In the genomic region with DNA sequence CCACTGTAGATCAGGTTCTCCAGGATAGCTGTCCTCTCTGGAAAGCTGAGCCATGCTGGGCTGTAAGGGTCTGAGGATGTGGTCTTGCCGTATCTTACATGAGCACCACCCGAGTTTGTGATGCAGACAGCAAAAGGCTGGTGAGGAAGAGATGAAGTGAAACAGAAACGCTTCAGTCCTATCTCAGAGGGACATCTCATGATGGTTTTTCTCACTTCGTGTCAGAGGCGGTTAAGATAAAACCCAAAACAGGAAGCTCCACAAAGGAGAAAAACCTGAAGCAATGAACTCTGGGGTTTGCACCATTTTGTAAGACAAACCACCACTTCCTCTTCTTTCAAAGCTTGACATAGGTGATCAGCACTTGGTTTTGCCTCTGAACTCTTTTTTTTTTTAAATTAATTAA, we compare ENCODE assay signal across 12 mouse cellular contexts. TPM values are rescaled to one million over a fixed set of nuclear protein-coding genes. Genes with fewer than 3 reads are reported as not detected.
DNase-seq lines count a peak whose midpoint lies in the region; ATAC-seq and TF ChIP-seq lines count a peak whose summit lies in the region.
"Had no signal": no experiment of that assay in that cellular context is flagged by ENCODE, and none has a peak within 500 bp of the region (broad histone marks: within the 10 kb centered on the region; RNA-seq: fewer than 3 reads in every experiment).

No protein-coding gene starts in this region.

- H3K27ac ChIP-seq in liver, postnatal 0 days (ENCODE audit: low read depth) = peak overlapping the region; percentile 89
- no peak overlapping the region for H3K27ac ChIP-seq in kidney, embryonic 14.5 days (ENCODE audit: low read depth, low read length)
- H3K27ac ChIP-seq: forebrain, embryonic 10.5 days; heart, embryonic 13.5 days had no signal

- WGBS in liver, postnatal 0 days (ENCODE audit: insufficient replicate concordance) = 28% methylated on average over 5 of the region's 5 CpGs
- WGBS in kidney, embryonic 14.5 days = 87% methylated on average over 5 of the region's 5 CpGs

- peak overlapping the region; percentile 52 for H3K4me2 ChIP-seq in liver, postnatal 0 days (ENCODE audit: low read depth, low read length)
- no peak overlapping the region for H3K4me2 ChIP-seq in kidney, embryonic 14.5 days (replicated peaks; ENCODE audit: low read depth, low read length)
- H3K4me2 ChIP-seq: heart, embryonic 13.5 days; lung, embryonic 14.5 days had no signal

- no peaks in the 10 kb centered on the region for H3K27me3 ChIP-seq in liver, postnatal 0 days (ENCODE audit: insufficient read depth, low read length)
- no peaks in the 10 kb centered on the region for H3K27me3 ChIP-seq in kidney, embryonic 14.5 days (ENCODE audit: control insufficient read depth, insufficient read depth, low read length)
- H3K27me3 ChIP-seq: heart, embryonic 13.5 days had no signal

- no peak for DNase-seq in liver, postnatal 0 days
- DNase-seq in spleen, postnatal 36 days (ENCODE audit: low spot score in 2 of 2) = peak; percentile 83 to 89
- no peak for DNase-seq in layer of hippocampus, postnatal 36 days
- DNase-seq in embryo, embryonic 10.5 days (ENCODE audit: low spot score) = no peak
- DNase-seq: cerebellum, postnatal 25 days; kidney, postnatal 25 days; lung, embryonic 14.5 days had no signal

- H3K9ac ChIP-seq in liver, postnatal 0 days (replicated peaks) = no peak overlapping the region
- no peak overlapping the region for H3K9ac ChIP-seq in kidney, embryonic 14.5 days (ENCODE audit: low read depth, low read length)
- H3K9ac ChIP-seq: heart, embryonic 13.5 days; lung, embryonic 14.5 days had no signal

- H3K36me3 ChIP-seq in liver, postnatal 0 days (replicated peaks; ENCODE audit: insufficient read depth, low read length) = no peaks in the 10 kb centered on the region
- no peaks in the 10 kb centered on the region for H3K36me3 ChIP-seq in kidney, embryonic 14.5 days (ENCODE audit: control insufficient read depth, insufficient read depth, low read length)
- H3K36me3 ChIP-seq: forebrain, embryonic 10.5 days; heart, embryonic 13.5 days had no signal

- no peaks in the 10 kb centered on the region for H3K9me3 ChIP-seq in liver, postnatal 0 days (ENCODE audit: low read length)
- H3K9me3 ChIP-seq in kidney, embryonic 14.5 days (ENCODE audit: control insufficient read depth, low read length) = no peaks in the 10 kb centered on the region
- H3K9me3 ChIP-seq: forebrain, embryonic 10.5 days; heart, embryonic 13.5 days had no signal

- H3K4me1 ChIP-seq in liver, postnatal 0 days (ENCODE audit: insufficient read depth) = peaks cover 10% of the 10 kb centered on the region
- no peaks in the 10 kb centered on the region for H3K4me1 ChIP-seq in kidney, embryonic 14.5 days (ENCODE audit: control insufficient read depth, insufficient read depth, low read length)
- H3K4me1 ChIP-seq: forebrain, embryonic 10.5 days had no signal

- 0 out of 2 replicates have a peak overlapping the region, but pooled peaks have one; percentile 3 for H3K4me3 ChIP-seq in liver, postnatal 0 days (ENCODE audit: low read depth, low read length)
- H3K4me3 ChIP-seq in kidney, embryonic 14.5 days (ENCODE audit: low read length) = no peak overlapping the region
- H3K4me3 ChIP-seq: forebrain, embryonic 10.5 days; heart, embryonic 13.5 days had no signal

- no peak for TF ChIP-seq CTCF in liver, postnatal 0 days (IDR thresholded peaks at IDR 0.05; ENCODE audit: low read depth)

- peak; percentile 90 for ATAC-seq in CD4-positive, CD25-positive, alpha-beta regulatory T cell, adult 4 months
- ATAC-seq in activated CD4-positive, CD25-positive, alpha-beta regulatory T cell, adult 4 months = peak; percentile 92
- ATAC-seq in liver, postnatal 0 days = peak; percentile 64
- no peak for ATAC-seq in kidney, embryonic 14.5 days (ENCODE audit: low FRiP score, low TSS enrichment)

- TF ChIP-seq EP300 in liver, postnatal 0 days (IDR thresholded peaks at IDR 0.05; ENCODE audit: low read depth) = peak; percentile 53; the same call in 1 of the 2 replicates

RNA-seq across cellular contexts. Expression of gene Ccdc146, which starts 13.2 kb away (rescaled TPM):
- under 1 TPM; 0.29 to 0.74 TPM for polyA plus RNA-seq in CD4-positive, CD25-positive, alpha-beta regulatory T cell, adult 4 months (2017; shearing (Covaris generic))
- under 1 TPM; 0.60 to 0.61 TPM for polyA plus RNA-seq in activated CD4-positive, CD25-positive, alpha-beta regulatory T cell, adult 4 months (2017; shearing (Covaris generic))
- polyA plus RNA-seq in liver, postnatal 0 days (2015; fragmentation: Nextera tagmentation; extraction: Ambion mirVana) = 0.06 and 0.09 TPM in 2 replicates
- under 1 TPM; 0.15 to 0.51 TPM for total RNA-seq in layer of hippocampus, postnatal 36 days (2021)
- polyA plus RNA-seq in kidney, embryonic 14.5 days (2014; fragmentation: Nextera tagmentation; extraction: Ambion mirVana) = 0.14 TPM in 1 of 2 replicates, not detected in the other
- polyA plus RNA-seq: forebrain, embryonic 10.5 days had no signal

RNA-seq across cellular contexts. Expression of gene Fam185a, which starts 13.5 kb away (rescaled TPM):
- polyA plus RNA-seq in CD4-positive, CD25-positive, alpha-beta regulatory T cell, adult 4 months (2017; shearing (Covaris generic)) = 1 to 10 TPM; 2.2 to 2.7 TPM
- 1 to 10 TPM; 2.4 to 2.6 TPM for polyA plus RNA-seq in activated CD4-positive, CD25-positive, alpha-beta regulatory T cell, adult 4 months (2017; shearing (Covaris generic))
- 2.7 and 3.0 TPM in 2 replicates for polyA plus RNA-seq in liver, postnatal 0 days (2015; fragmentation: Nextera tagmentation; extraction: Ambion mirVana)
- total RNA-seq in layer of hippocampus, postnatal 36 days (2021) = 10 to 100 TPM; 12.3 to 13.2 TPM
- polyA plus RNA-seq in kidney, embryonic 14.5 days (2014; fragmentation: Nextera tagmentation; extraction: Ambion mirVana) = 5.8 and 7.4 TPM in 2 replicates

RNA-seq across cellular contexts. Expression of gene Fgl2, which starts 38.8 kb away (rescaled TPM):
- polyA plus RNA-seq in CD4-positive, CD25-positive, alpha-beta regulatory T cell, adult 4 months (2017; shearing (Covaris generic)) = 10 to 100 TPM; 20.6 to 22.3 TPM
- polyA plus RNA-seq in activated CD4-positive, CD25-positive, alpha-beta regulatory T cell, adult 4 months (2017; shearing (Covaris generic)) = 10 to 100 TPM; 27.5 to 28.0 TPM
- polyA plus RNA-seq in liver, postnatal 0 days (2015; fragmentation: Nextera tagmentation; extraction: Ambion mirVana) = 3.2 and 3.5 TPM in 2 replicates
- total RNA-seq in layer of hippocampus, postnatal 36 days (2021) = 1 to 10 TPM; 1.7 to 1.9 TPM
- 0.87 and 0.94 TPM in 2 replicates for polyA plus RNA-seq in kidney, embryonic 14.5 days (2014; fragmentation: Nextera tagmentation; extraction: Ambion mirVana)

Comparison
In these comparisons a context has a peak if more than half of its experiments do, and no peak if none do; other contexts are left out.
1. DNase-seq: peak in spleen, postnatal 36 days (2 of 2); none in liver, postnatal 0 days (single experiment), layer of hippocampus, postnatal 36 days (0 of 2) and embryo, embryonic 10.5 days (single experiment).